Mouse (Mus musculus): Measurements from ENCODE around the gene Olfr620. TPM values are rescaled to one million over a fixed set of nuclear protein-coding genes. Genes with fewer than 3 reads are reported as not detected.

Gene Olfr620
- not detected for polyA plus RNA-seq (2014; fragmentation: Illumina TruSeq; extraction: RNeasy Lipid Tissue Mini Kit (QIAGEN cat#74804); ENCODE audit: low read depth, low replicate concordance)

DNA sequence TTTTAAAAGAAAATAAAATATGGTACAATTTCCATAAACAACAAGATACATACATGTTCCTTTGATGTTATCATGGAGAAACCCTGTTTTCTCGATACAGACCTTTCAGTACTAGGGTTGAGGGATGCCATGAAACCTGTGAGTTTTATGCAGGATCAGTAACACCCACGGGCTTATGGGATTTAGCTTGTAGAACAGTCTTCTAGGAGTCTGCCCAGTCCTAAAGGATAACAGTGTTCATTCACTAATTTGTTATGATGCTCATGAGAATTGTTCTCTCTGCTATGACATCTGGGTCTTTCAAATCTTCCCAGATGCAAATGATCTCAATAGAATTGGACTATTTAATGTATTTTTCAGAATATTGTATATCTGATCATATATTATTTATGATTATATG is at the start of gene Olfr620:
TSS of gene Olfr620 (minus strand) at position 101 of the 400 bp plus-strand sequence.

DNA sequence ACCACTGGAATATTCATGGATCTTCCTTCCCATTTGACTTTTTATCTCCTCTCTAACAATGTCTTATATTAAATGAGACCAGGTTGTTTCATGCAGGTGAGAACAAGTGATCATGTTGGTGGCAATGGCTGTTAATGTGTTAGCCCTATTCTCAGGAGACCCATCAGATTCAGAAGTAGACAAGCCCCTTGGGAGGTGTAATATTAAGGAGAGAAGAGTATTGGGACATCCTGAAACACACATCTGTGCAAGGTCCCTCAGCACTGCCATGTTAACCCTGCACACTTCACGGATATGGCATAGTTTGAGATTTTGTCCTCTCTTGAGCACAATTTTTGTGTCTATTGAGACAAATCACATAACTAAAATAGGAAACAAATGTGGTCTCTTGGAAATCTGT is 30.3 kb upstream of the Olfr620 start, which contains the start of gene Olfr622:
TSS of gene Olfr622 (minus strand) at position 101 of the 400 bp plus-strand sequence.

DNA sequence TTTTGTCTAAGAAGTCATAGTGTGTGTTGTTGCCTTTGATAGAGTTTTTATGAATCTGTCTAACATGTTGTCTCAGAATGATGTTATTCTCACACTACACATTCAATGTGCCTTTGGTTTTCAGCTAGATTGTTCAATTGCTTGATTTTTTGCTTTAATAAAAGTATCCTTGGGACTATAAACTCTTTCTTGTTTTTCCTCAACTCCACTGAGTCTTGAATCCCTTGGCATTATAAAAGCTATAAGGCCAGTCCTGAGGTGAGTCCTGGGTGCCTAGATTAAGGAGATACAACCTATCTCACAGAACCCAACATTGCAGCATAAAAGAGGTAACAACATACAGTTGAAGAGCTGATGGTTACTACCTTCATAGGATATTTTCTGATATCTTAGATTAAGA is 12.1 kb downstream of the Olfr620 start, which contains the start of gene Olfr619:
TSS of gene Olfr619 (plus strand) at position 301 of the 400 bp plus-strand sequence.

DNA sequence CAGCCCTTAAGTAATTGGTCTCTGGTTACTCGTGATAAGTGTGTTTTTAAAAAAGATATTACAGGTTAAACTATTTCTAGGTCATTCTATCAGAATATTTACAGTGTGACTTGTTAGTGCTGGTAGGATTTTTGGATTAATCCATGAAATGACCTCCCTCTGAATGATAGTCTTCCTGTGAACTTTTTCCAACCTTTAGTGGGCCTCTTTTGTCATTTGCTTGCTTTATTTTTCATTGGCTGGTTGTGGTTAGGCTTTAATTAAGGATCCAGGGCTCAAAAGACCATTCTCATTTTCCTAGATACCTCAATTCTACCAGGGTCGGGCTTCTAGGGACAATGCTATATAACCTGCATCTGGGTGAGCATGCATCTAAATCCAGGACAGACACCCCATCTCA is 22.5 kb downstream of the Olfr620 start, which contains the start of gene Olfr618:
TSS of gene Olfr618 (plus strand) at position 301 of the 400 bp plus-strand sequence.

DNA sequence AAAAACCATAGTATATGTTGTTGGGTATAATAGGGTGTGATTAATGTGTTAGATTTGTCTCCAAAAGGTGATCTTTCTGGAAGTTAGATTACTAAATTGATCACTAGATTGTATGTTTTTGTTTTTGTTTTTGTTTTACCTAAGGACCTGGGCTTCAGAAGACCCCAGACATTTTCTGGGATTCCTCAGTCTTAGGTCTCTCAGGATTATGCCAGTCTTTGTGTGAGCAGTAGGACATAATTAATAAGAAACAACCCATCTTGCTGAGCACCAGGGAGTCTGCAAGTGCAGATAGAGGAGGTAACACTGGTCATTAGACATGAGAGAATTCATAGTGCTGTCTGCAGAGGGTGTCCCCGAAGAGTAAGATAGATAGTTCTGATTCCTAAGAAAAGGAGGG is 39.6 kb downstream of the Olfr620 start, which contains the start of gene Olfr617:
TSS of gene Olfr617 (plus strand) at position 301 of the 400 bp plus-strand sequence.

DNA sequence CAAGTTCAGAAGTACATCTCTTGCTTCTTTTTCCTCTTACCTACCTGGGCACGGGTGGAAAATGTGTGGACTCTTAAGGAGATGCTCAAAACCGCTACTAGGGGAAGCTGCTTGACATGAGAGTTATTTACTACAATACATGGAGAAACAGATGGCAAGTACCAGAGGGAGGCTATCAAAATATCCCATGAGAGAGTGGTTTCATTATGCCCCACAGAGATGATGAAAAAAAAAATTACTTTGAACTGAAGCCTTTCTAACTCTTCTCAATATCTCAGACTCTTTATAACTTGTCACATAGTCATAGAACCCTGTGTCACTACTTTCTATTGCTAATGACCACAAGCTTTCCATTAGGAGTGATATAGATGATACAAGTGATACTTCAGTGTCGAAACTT is 43.3 kb downstream of the Olfr620 start, which contains the start of gene Olfr616:
TSS of gene Olfr616 (minus strand) at position 101 of the 400 bp plus-strand sequence.

DNA sequence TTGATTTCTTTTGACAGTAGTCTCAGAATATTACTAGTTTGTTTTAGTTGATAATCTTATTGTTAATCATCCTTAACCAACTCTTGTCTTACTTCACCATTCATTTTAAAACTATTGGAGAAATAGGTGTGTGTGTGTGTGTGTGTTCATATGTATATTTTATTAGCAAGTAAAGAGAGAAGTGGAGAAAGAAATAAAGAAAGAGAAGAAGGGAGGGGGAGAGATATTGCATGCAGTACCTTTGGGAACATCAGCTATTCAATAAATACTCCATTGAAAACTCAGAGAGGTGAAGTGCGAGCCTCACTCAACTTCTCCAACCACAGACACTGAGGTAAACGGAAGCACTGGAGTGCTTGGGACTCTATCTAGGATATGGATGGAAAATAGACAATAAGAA is 56.6 kb downstream of the Olfr620 start, which contains the start of gene Olfr615:
TSS of gene Olfr615 (plus strand) at position 301 of the 400 bp plus-strand sequence.

Other genes with a start within 250 kb of the Olfr620 start
- not detected for gene Olfr601, start 249.9 kb downstream of the Olfr620 start, polyA plus RNA-seq (2014; fragmentation: Illumina TruSeq; extraction: RNeasy Lipid Tissue Mini Kit (QIAGEN cat#74804); ENCODE audit: low read depth, low replicate concordance)
- gene Olfr603, start 226.4 kb downstream of the Olfr620 start, polyA plus RNA-seq (2014; fragmentation: Illumina TruSeq; extraction: RNeasy Lipid Tissue Mini Kit (QIAGEN cat#74804); ENCODE audit: low read depth, low replicate concordance): not detected
- gene Usp17lc, start 197.5 kb downstream of the Olfr620 start, polyA plus RNA-seq (2014; fragmentation: Illumina TruSeq; extraction: RNeasy Lipid Tissue Mini Kit (QIAGEN cat#74804); ENCODE audit: low read depth, low replicate concordance): not detected
- gene Olfr605, start 167.1 kb downstream of the Olfr620 start, polyA plus RNA-seq (2014; fragmentation: Illumina TruSeq; extraction: RNeasy Lipid Tissue Mini Kit (QIAGEN cat#74804); ENCODE audit: low read depth, low replicate concordance): not detected
- not detected for gene Olfr606, start 163.5 kb downstream of the Olfr620 start, polyA plus RNA-seq (2014; fragmentation: Illumina TruSeq; extraction: RNeasy Lipid Tissue Mini Kit (QIAGEN cat#74804); ENCODE audit: low read depth, low replicate concordance)
- not detected for gene Olfr607, start 148.4 kb downstream of the Olfr620 start, polyA plus RNA-seq (2014; fragmentation: Illumina TruSeq; extraction: RNeasy Lipid Tissue Mini Kit (QIAGEN cat#74804); ENCODE audit: low read depth, low replicate concordance)
- gene Olfr608, start 142.7 kb downstream of the Olfr620 start, polyA plus RNA-seq (2014; fragmentation: Illumina TruSeq; extraction: RNeasy Lipid Tissue Mini Kit (QIAGEN cat#74804); ENCODE audit: low read depth, low replicate concordance): not detected
- not detected for gene Olfr609, start 114.5 kb downstream of the Olfr620 start, polyA plus RNA-seq (2014; fragmentation: Illumina TruSeq; extraction: RNeasy Lipid Tissue Mini Kit (QIAGEN cat#74804); ENCODE audit: low read depth, low replicate concordance)
- gene Olfr610, start 100.4 kb downstream of the Olfr620 start, polyA plus RNA-seq (2014; fragmentation: Illumina TruSeq; extraction: RNeasy Lipid Tissue Mini Kit (QIAGEN cat#74804); ENCODE audit: low read depth, low replicate concordance): not detected
- gene Olfr611, start 91.7 kb downstream of the Olfr620 start, polyA plus RNA-seq (2014; fragmentation: Illumina TruSeq; extraction: RNeasy Lipid Tissue Mini Kit (QIAGEN cat#74804); ENCODE audit: low read depth, low replicate concordance): not detected
- gene Olfr612, start 69.8 kb downstream of the Olfr620 start, polyA plus RNA-seq (2014; fragmentation: Illumina TruSeq; extraction: RNeasy Lipid Tissue Mini Kit (QIAGEN cat#74804); ENCODE audit: low read depth, low replicate concordance): not detected
- gene Olfr613, start 64.5 kb downstream of the Olfr620 start, polyA plus RNA-seq (2014; fragmentation: Illumina TruSeq; extraction: RNeasy Lipid Tissue Mini Kit (QIAGEN cat#74804); ENCODE audit: low read depth, low replicate concordance): not detected
- not detected for gene Olfr615, start 56.5 kb downstream of the Olfr620 start, polyA plus RNA-seq (2014; fragmentation: Illumina TruSeq; extraction: RNeasy Lipid Tissue Mini Kit (QIAGEN cat#74804); ENCODE audit: low read depth, low replicate concordance)
- not detected for gene Olfr616, start 43.4 kb downstream of the Olfr620 start, polyA plus RNA-seq (2014; fragmentation: Illumina TruSeq; extraction: RNeasy Lipid Tissue Mini Kit (QIAGEN cat#74804); ENCODE audit: low read depth, low replicate concordance)
- gene Olfr617, start 39.5 kb downstream of the Olfr620 start, polyA plus RNA-seq (2014; fragmentation: Illumina TruSeq; extraction: RNeasy Lipid Tissue Mini Kit (QIAGEN cat#74804); ENCODE audit: low read depth, low replicate concordance): not detected
- not detected for gene Olfr618, start 22.4 kb downstream of the Olfr620 start, polyA plus RNA-seq (2014; fragmentation: Illumina TruSeq; extraction: RNeasy Lipid Tissue Mini Kit (QIAGEN cat#74804); ENCODE audit: low read depth, low replicate concordance)
- not detected for gene Olfr619, start 12.0 kb downstream of the Olfr620 start, polyA plus RNA-seq (2014; fragmentation: Illumina TruSeq; extraction: RNeasy Lipid Tissue Mini Kit (QIAGEN cat#74804); ENCODE audit: low read depth, low replicate concordance)
- gene Olfr622, start 30.2 kb upstream of the Olfr620 start, polyA plus RNA-seq (2014; fragmentation: Illumina TruSeq; extraction: RNeasy Lipid Tissue Mini Kit (QIAGEN cat#74804); ENCODE audit: low read depth, low replicate concordance): not detected
- gene Olfr623, start 51.2 kb upstream of the Olfr620 start, polyA plus RNA-seq (2014; fragmentation: Illumina TruSeq; extraction: RNeasy Lipid Tissue Mini Kit (QIAGEN cat#74804); ENCODE audit: low read depth, low replicate concordance): not detected
- 0.44 TPM for gene Olfr624, start 58.7 kb upstream of the Olfr620 start, polyA plus RNA-seq (2014; fragmentation: Illumina TruSeq; extraction: RNeasy Lipid Tissue Mini Kit (QIAGEN cat#74804); ENCODE audit: low read depth, low replicate concordance)
- gene Olfr625-ps1, start 70.2 kb upstream of the Olfr620 start, polyA plus RNA-seq (2014; fragmentation: Illumina TruSeq; extraction: RNeasy Lipid Tissue Mini Kit (QIAGEN cat#74804); ENCODE audit: low read depth, low replicate concordance): not detected
- not detected for gene Olfr243, start 102.1 kb upstream of the Olfr620 start, polyA plus RNA-seq (2014; fragmentation: Illumina TruSeq; extraction: RNeasy Lipid Tissue Mini Kit (QIAGEN cat#74804); ENCODE audit: low read depth, low replicate concordance)
- not detected for gene Olfr628, start 117.8 kb upstream of the Olfr620 start, polyA plus RNA-seq (2014; fragmentation: Illumina TruSeq; extraction: RNeasy Lipid Tissue Mini Kit (QIAGEN cat#74804); ENCODE audit: low read depth, low replicate concordance)
- gene Olfr629, start 132.4 kb upstream of the Olfr620 start, polyA plus RNA-seq (2014; fragmentation: Illumina TruSeq; extraction: RNeasy Lipid Tissue Mini Kit (QIAGEN cat#74804); ENCODE audit: low read depth, low replicate concordance): not detected
- gene Olfr630, start 144.8 kb upstream of the Olfr620 start, polyA plus RNA-seq (2014; fragmentation: Illumina TruSeq; extraction: RNeasy Lipid Tissue Mini Kit (QIAGEN cat#74804); ENCODE audit: low read depth, low replicate concordance): not detected
- gene Olfr69, start 159.1 kb upstream of the Olfr620 start, polyA plus RNA-seq (2014; fragmentation: Illumina TruSeq; extraction: RNeasy Lipid Tissue Mini Kit (QIAGEN cat#74804); ENCODE audit: low read depth, low replicate concordance): not detected
- gene Olfr68, start 167.2 kb upstream of the Olfr620 start, polyA plus RNA-seq (2014; fragmentation: Illumina TruSeq; extraction: RNeasy Lipid Tissue Mini Kit (QIAGEN cat#74804); ENCODE audit: low read depth, low replicate concordance): not detected
- not detected for gene Olfr67, start 179.3 kb upstream of the Olfr620 start, polyA plus RNA-seq (2014; fragmentation: Illumina TruSeq; extraction: RNeasy Lipid Tissue Mini Kit (QIAGEN cat#74804); ENCODE audit: low read depth, low replicate concordance)
- 7.4 TPM for gene Hbb-bt, start 201.5 kb upstream of the Olfr620 start, polyA plus RNA-seq (2014; fragmentation: Illumina TruSeq; extraction: RNeasy Lipid Tissue Mini Kit (QIAGEN cat#74804); ENCODE audit: low read depth, low replicate concordance)
- gene Hbb-bs, start 215.6 kb upstream of the Olfr620 start, polyA plus RNA-seq (2014; fragmentation: Illumina TruSeq; extraction: RNeasy Lipid Tissue Mini Kit (QIAGEN cat#74804); ENCODE audit: low read depth, low replicate concordance): 99.3 TPM
- gene Hbb-bh2, start 228.0 kb upstream of the Olfr620 start, polyA plus RNA-seq (2014; fragmentation: Illumina TruSeq; extraction: RNeasy Lipid Tissue Mini Kit (QIAGEN cat#74804); ENCODE audit: low read depth, low replicate concordance): not detected
- gene Hbb-bh1, start 230.6 kb upstream of the Olfr620 start, polyA plus RNA-seq (2014; fragmentation: Illumina TruSeq; extraction: RNeasy Lipid Tissue Mini Kit (QIAGEN cat#74804); ENCODE audit: low read depth, low replicate concordance): not detected
- not detected for gene Hbb-y, start 240.7 kb upstream of the Olfr620 start, polyA plus RNA-seq (2014; fragmentation: Illumina TruSeq; extraction: RNeasy Lipid Tissue Mini Kit (QIAGEN cat#74804); ENCODE audit: low read depth, low replicate concordance)

Measured in kidney, adult 10 weeks (tissue).